Mouse (Mus musculus): ENCODE data around the gene Mfap1a. TPM values are rescaled to one million over a fixed set of nuclear protein-coding genes. Genes with fewer than 3 reads are reported as not detected.
"Not testable (repeated sequence)": the region's sequence is repeated elsewhere in the genome, so short reads cannot be mapped to it uniquely, and the experiment has no call there.

Mfap1a gene
- polyA plus RNA-seq, 1 experiment from 2014 or later = 29.2 TPM

DNA sequence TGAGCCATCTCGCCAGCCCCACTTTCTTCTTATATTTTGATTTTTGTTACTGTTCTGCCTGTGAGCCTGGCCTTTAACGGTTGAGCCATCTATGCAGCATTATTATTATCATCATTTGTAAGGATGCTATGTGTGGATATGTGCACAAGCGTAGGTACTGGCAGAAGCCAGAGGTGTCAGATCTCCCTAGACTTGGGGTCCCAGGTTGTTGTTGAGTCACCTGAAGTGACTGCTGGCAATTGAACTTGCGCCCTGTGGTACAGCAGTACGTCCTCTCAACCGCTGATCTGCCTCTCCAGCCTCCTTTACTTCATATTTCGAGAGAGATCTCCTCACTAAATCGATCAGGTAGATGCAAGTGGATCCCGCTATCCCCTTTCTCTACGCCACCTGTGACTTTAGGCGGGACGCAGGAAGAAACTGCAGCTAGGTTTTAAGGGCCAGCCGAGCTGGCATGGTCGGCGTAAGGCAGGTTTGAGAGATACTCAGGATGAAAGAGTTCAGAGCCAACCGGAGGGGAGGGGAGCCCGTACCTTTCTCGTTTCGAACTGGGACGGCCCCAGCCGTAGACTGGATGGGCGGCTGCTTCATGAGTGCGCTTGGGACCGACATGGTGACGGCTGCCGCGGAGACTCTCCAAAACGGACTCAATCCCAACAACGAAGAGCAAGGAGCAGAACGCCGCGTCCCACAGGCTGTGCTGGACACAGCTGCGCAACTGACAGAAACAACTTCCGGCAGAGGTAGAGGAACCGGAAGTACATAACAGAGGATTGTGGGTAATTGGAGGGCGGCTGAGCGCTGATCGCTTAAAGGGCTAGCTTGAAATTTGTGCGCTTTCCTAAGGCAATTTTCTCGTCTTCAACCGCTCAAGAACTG, 32.9 kb downstream of the Mfap1a start, which contains the start of gene Mfap1b:
Mfap1b (minus strand) TSS at position 767 of the 879 bp plus-strand sequence.
- not testable (repeated sequence) for H3K36me3 ChIP-seq, H3K9me3 ChIP-seq, H3K4me1 ChIP-seq, H3K27me3 ChIP-seq
- H3K27ac ChIP-seq = peak within 1 kb of the TSS; percentile 63
- peak within 1 kb of the TSS; percentile 56 for H3K9ac ChIP-seq
- H3K4me3 ChIP-seq = peak within 1 kb of the TSS; percentile 64
- ATAC-seq (ENCODE audit: insufficient number of reproducible peaks, low FRiP score, low TSS enrichment, low read depth) = peak; percentile 84
- H3K4me2 ChIP-seq = peak within 1 kb of the TSS; percentile 66
- WGBS = 4% methylated on average over 41 of the region's 41 CpGs

DNA sequence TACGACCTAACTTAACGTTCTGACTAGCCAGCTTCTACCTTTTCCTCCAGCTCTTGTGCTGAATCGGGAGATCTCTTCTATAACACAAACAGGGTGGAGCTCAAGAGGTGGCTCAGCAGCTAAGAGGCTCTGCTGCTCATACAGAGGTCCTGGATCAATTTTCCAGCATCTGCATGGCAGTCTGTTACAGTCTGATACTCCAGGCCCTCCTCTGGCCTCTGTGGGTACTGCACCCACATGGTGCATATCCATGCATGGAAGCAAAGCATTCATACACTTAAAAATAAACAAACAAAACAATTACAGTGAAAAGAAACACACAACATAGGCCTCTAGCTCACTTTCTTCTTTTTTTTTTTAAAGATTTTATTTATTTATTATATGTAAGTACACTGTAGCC, 33.7 kb downstream of the Mfap1a start:
- H3K36me3 ChIP-seq; H3K9me3 ChIP-seq; H3K27me3 ChIP-seq; H3K4me1 ChIP-seq; H3K27ac ChIP-seq; H3K9ac ChIP-seq; H3K4me2 ChIP-seq; ATAC-seq (ENCODE audit: insufficient number of reproducible peaks, low FRiP score, low TSS enrichment, low read depth): not testable (repeated sequence)
- 92% methylated on average over 3 of the region's 3 CpGs for WGBS
- H3K4me3 ChIP-seq = peak overlapping the region; percentile 64

DNA sequence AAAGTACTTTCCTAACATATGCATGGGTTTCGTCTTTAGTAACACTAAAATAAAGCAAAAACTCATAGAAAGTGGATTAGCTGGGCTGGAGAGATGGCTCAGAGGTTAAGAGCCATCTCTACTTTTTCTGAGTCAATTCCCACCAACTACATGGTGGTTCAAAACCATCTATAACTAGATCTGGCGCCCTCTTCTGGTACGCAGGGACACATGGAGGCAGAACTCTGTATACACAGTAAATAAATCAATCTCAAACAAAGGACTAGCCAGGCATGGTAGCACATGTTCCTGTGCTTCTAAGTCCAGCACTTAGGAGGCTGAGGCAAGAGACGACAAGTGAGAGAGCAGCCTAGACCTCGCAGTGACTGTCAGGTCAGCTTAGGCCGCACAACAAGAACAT, 37.5 kb downstream of the Mfap1a start:
- H3K9me3 ChIP-seq; ATAC-seq (ENCODE audit: insufficient number of reproducible peaks, low FRiP score, low TSS enrichment, low read depth); H3K27me3 ChIP-seq; H3K4me2 ChIP-seq; H3K9ac ChIP-seq; H3K4me3 ChIP-seq; H3K27ac ChIP-seq; H3K36me3 ChIP-seq; H3K4me1 ChIP-seq: not testable (repeated sequence)
- 86% methylated on average over 4 of the region's 6 CpGs for whole genome bisulfite sequencing

DNA sequence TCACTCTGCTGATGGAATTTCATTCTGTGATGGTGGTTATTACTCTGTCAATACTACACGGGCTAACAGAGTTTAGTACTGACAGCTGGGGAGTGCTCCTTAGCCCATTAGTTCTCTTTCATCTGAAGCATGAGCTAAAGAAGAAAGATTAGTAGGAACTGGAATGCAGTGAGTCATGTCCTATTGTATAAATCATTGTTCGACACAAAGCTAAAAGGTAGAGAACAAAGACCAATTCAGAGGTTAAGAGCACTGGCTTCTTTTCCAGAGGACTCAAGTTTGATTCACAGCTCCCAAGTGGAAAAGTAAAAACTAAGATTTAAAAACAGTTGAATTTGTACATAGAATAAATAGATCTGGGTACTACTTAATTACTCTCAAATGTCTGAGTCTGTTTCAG, 46.4 kb downstream of the Mfap1a start:
- 69% methylated on average over 2 of the region's 2 CpGs for WGBS
- Histone ChIP-seq H3K36me3 (peaks cover 19% of the 10 kb centered on the region), H3K4me3 (no peak overlapping the region), H3K27me3 (no peaks in the 10 kb centered on the region), H3K4me1 (peaks cover 11% of the 10 kb centered on the region), H3K27ac (no peak overlapping the region), H3K4me2 (no peak overlapping the region), H3K9me3 (no peaks in the 10 kb centered on the region), H3K9ac (no peak overlapping the region)
- no peak for ATAC-seq (ENCODE audit: insufficient number of reproducible peaks, low FRiP score, low TSS enrichment, low read depth)

DNA sequence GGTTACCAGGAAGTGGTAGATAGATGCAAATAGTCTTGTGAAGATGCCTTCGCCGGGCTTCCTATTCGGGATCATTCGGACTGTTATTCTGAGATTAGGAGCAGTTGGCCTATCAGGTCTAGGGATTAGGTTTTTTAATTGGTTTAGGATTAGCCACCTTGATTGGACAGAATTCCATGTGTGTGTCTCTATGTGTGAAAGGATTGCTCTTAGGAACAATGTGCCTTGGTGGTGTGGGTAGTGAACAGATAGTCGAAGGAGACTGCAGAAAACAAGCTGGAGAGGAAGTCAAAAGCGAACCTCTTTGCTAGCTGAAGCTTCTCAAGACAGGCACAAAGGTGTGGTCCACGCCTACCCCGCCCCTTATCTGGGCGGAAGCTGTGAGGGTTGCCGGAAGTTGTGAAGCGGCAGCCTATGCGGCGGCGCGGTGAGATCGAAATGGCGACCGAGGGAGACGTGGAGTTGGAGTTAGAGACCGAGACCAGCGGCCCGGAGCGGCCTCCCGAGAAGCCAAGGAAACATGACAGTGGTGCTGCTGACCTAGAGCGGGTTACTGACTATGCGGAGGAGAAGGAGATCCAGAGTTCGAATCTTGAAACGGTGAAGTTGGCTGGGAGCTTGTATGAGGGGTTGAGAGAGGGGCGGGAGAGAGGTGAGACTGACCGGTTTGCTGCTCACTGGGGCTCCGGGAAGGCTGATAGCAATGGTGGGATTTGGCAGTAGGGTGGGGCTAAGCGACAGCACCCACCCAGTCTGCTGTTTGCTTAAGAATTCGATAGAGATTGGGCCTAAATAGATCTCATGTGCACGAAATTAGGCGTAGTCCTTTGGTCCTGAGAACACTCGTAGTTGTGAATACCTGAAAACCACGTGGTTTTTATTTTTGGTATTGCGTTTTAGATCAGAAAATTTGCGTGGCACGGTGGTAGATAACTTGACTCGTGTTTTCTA, 49.5 kb downstream of the Mfap1a start, which contains the start of gene Serinc4:
Serinc4 (minus strand) TSS at position 90 of the 951 bp plus-strand sequence.
- peaks cover 35% of the 10 kb centered on the region for H3K36me3 ChIP-seq
- ATAC-seq (ENCODE audit: insufficient number of reproducible peaks, low FRiP score, low TSS enrichment, low read depth) = peak; percentile 79; the same call in 1 of the 2 replicates
- 4% methylated on average over 41 of the region's 41 CpGs for WGBS
- H3K4me2 ChIP-seq = peak within 1 kb of the TSS; percentile 46
- peak within 1 kb of the TSS; percentile 69 for H3K4me3 ChIP-seq
- H3K27ac ChIP-seq = peak within 1 kb of the TSS; percentile 83
- H3K9me3 ChIP-seq = no peaks in the 10 kb centered on the region
- no peaks in the 10 kb centered on the region for H3K27me3 ChIP-seq
- peaks cover 15% of the 10 kb centered on the region for H3K4me1 ChIP-seq
- peak within 1 kb of the TSS; percentile 61 for H3K9ac ChIP-seq

DNA sequence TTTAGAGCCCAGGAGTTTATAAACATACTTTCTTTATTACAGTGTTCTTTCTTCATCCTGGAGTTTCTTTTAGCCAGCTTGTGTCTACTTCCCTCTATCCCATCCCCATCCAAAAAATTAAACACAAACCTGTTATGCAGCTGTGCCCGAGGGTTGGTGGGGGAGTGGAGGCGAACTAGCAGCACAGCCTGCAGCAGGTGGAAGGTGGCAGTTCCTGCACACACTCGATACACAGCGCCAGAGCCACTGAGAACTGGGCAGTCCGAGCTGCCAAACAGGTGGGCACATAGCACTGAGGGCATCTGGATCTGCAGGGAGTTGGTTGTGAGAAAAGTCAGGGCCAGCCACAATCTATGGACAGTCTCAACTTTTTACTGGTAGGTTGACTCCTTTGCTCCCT, 50.9 kb downstream of the Mfap1a start:
- no peak overlapping the region for H3K4me2 ChIP-seq
- H3K27me3 ChIP-seq = no peaks in the 10 kb centered on the region
- no peaks in the 10 kb centered on the region for H3K9me3 ChIP-seq
- H3K36me3 ChIP-seq = peaks cover 38% of the 10 kb centered on the region
- H3K9ac ChIP-seq = no peak overlapping the region
- H3K4me3 ChIP-seq = no peak overlapping the region
- H3K27ac ChIP-seq = no peak overlapping the region
- WGBS = 69% methylated on average over 5 of the region's 5 CpGs
- ATAC-seq (ENCODE audit: insufficient number of reproducible peaks, low FRiP score, low TSS enrichment, low read depth) = no peak
- peaks cover 19% of the 10 kb centered on the region for H3K4me1 ChIP-seq

DNA sequence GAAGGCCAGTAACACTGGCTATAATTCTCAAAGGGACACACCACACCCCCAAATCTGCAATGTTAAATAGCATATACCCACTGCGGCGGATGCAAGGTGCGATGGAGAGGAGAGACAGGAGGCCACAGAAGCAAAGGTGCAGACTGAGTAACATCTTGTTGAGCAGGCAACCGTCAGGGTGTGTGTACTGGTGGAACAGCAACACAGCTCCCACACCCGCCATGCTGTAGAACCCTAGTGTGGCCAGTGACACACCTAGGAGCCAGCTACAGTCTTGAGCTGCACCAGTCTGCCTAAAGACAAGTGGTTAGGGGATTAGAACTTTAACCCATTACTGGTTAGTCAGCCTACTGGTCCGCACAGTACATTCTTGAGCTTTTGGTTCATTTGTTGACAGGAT, 52.5 kb downstream of the Mfap1a start:
- Histone ChIP-seq H3K4me3 (no peak overlapping the region), H3K9ac (no peak overlapping the region), H3K36me3 (peaks cover 26% of the 10 kb centered on the region), H3K9me3 (no peaks in the 10 kb centered on the region), H3K4me1 (peaks cover 24% of the 10 kb centered on the region), H3K27ac (no peak overlapping the region), H3K27me3 (no peaks in the 10 kb centered on the region), H3K4me2 (no peak overlapping the region)
- WGBS = 86% methylated on average over 6 of the region's 6 CpGs
- no peak for ATAC-seq (ENCODE audit: insufficient number of reproducible peaks, low FRiP score, low TSS enrichment, low read depth)

DNA sequence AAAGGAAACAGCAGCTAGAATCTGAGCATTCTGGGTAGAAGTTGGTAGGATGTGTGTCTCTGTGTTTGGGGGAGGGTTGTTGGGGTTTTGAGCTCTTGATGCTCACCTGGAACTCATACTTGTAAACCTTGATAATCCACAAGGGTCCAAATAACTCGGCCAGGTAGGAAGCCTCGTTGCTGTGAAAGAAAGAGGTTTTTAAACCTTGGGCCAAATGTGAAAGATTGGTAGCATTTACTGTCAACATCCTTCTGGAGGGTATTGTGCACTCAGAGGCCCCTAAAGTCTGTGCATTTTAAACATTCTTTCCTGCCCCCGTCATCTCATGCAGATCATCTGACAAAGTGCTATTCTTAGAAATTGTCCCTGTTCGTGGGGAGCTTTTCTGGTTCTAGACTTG, 53.5 kb downstream of the Mfap1a start, which contains the start of gene Hypk:
Hypk (plus strand) TSS at position 301 of the 400 bp plus-strand sequence.
- Histone ChIP-seq H3K4me3 (0 out of 2 replicates have a peak within 1 kb of the TSS, but pooled peaks have one; percentile 9), H3K4me2 (no peak within 1 kb of the TSS), H3K9ac (no peak within 1 kb of the TSS), H3K9me3 (no peaks in the 10 kb centered on the region), H3K36me3 (peaks cover 20% of the 10 kb centered on the region), H3K27me3 (no peaks in the 10 kb centered on the region), H3K4me1 (peaks cover 26% of the 10 kb centered on the region), H3K27ac (no peak within 1 kb of the TSS)
- ATAC-seq (ENCODE audit: insufficient number of reproducible peaks, low FRiP score, low TSS enrichment, low read depth) = no peak
- 66% methylated on average over 4 of the region's 4 CpGs for WGBS

DNA sequence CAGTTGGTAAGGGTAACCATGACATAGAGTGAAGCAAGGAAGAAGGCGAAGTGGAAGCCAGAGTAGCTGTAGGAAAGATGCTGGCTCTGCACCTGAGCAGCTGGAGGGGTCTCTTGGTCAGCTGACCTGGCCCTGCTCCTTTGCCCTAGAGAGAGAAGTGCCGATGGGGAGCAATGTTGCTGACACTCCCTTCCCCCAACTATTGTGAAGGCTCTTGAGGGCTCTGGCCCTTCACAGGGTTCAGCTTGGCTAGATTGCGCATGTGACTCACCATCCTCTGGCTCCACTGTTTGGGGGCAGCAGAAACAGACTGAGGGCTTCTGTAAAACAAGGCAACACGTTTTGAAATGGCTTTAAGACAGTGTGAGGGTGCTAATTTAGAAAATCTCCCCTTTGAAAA, 54.1 kb downstream of the Mfap1a start:
- peaks cover 20% of the 10 kb centered on the region for H3K36me3 ChIP-seq
- no peak overlapping the region for H3K9ac ChIP-seq
- 0 out of 2 replicates have a peak overlapping the region, but pooled peaks have one; percentile 9 for H3K4me3 ChIP-seq
- no peaks in the 10 kb centered on the region for H3K27me3 ChIP-seq
- H3K27ac ChIP-seq = no peak overlapping the region
- ATAC-seq (ENCODE audit: insufficient number of reproducible peaks, low FRiP score, low TSS enrichment, low read depth) = no peak
- WGBS = 78% methylated on average over 4 of the region's 4 CpGs
- H3K4me1 ChIP-seq = peaks cover 26% of the 10 kb centered on the region
- H3K9me3 ChIP-seq = no peaks in the 10 kb centered on the region
- H3K4me2 ChIP-seq = no peak overlapping the region

DNA sequence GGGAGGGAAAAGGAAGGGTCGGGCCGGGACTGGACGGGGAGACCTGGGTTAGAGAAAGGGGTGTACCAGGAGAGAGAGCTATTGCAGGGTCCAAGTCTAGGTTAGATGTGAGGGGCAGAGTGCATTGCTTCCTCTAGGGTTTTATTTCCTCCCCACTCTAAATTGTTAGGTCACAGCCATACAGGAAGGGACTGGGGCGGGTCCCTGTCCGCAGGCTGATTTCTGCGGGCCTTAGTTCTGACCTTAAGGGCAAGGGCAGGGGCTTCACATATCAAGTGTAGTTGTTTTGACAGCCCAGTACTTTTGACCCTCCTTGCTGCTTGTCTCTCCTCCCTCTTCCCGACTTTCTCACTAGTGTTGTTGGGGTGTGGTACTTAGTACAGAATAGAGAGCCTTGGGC, 56.4 kb downstream of the Mfap1a start:
- H3K4me1 ChIP-seq = peaks cover 20% of the 10 kb centered on the region
- H3K9me3 ChIP-seq = no peaks in the 10 kb centered on the region
- H3K27me3 ChIP-seq = no peaks in the 10 kb centered on the region
- ATAC-seq (ENCODE audit: insufficient number of reproducible peaks, low FRiP score, low TSS enrichment, low read depth) = no peak
- peak overlapping the region; percentile 98 for H3K27ac ChIP-seq
- WGBS = 6% methylated on average over 7 of the region's 7 CpGs
- H3K4me3 ChIP-seq = peak overlapping the region; percentile 99
- H3K9ac ChIP-seq = peak overlapping the region; percentile 100
- H3K4me2 ChIP-seq = peak overlapping the region; percentile 72
- peaks cover 20% of the 10 kb centered on the region for H3K36me3 ChIP-seq

DNA sequence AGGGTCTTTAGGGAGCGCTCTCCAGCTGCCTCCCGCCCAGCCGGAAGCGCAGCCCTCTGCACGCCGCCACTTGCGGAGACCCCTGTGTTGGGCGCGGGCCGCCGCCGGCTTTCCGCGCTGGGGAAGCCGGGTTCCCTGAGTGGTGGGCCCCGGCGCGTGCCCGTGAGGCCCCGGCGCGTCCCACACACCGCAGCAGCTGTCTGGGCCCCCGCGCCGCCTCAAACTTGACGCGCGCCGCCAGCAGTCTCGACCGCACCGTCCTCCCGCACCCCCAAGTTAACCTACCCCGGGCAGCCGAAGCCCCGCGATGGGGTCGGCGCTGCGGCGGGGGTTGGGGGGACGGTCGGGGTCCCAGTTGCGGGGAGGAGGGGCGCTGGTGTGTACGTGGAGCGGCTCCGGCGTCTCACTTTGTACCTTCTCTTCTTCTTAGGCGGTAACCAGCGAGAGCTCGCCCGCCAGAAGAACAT, 56.9 kb downstream of the Mfap1a start:
- Histone ChIP-seq H3K9me3 (no peaks in the 10 kb centered on the region), H3K4me3 (peak overlapping the region; percentile 99), H3K27me3 (no peaks in the 10 kb centered on the region), H3K36me3 (peaks cover 20% of the 10 kb centered on the region), H3K9ac (peak overlapping the region; percentile 100), H3K4me2 (peak overlapping the region; percentile 72), H3K4me1 (peaks cover 20% of the 10 kb centered on the region), H3K27ac (peak overlapping the region; percentile 98)
- under 1% methylated on average over 53 of the region's 54 CpGs for WGBS
- peak; percentile 15; the same call in 1 of the 2 replicates for ATAC-seq (ENCODE audit: insufficient number of reproducible peaks, low FRiP score, low TSS enrichment, low read depth)

All from limb, embryonic 15.5 days (tissue).